Mouse (Mus musculus): ENCODE results near the gene Oas1g. TPM values are rescaled to one million over a fixed set of nuclear protein-coding genes. Genes with fewer than 3 reads are reported as not detected.
"Not testable (repeated sequence)": the region's sequence is repeated elsewhere in the genome, so short reads cannot be mapped to it uniquely, and the experiment has no call there.

Gene Oas1g
- 6.7 and 30.1 TPM in 2 replicates for polyA plus RNA-seq (2012; rRNA removed)

DNA sequence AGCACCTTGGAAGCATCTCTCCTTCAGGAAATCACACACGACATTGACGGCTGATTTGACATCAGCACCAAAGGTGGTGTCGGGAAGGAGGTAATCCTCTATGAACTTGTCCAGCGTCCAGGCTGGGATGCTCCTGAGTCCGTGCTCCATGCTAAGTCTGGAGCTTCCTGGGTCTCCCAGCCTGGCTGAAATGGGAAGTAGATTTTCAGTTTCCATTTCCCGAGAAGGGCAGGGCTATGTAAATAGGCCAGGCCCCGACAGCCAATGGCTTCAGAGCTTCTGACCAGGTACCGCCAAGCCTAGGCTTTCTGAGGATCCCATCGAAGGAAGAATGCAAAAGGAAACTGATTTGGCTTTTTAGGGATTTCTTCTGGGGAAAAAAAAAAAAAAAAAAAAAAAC is at the start of gene Oas1g:
TSS of gene Oas1g (minus strand) at position 201 of the 400 bp plus-strand sequence.
- Histone ChIP-seq H3K4me1 (ENCODE audit: control insufficient read depth, insufficient read depth, insufficient read length, low read length) (peaks cover 12% of the 10 kb centered on the region; the same call in 1 of the 2 replicates), H3K27ac (ENCODE audit: insufficient read depth, low read depth, low read length) (peak within 1 kb of the TSS; percentile 77), H3K4me3 (ENCODE audit: low read depth, low read length) (peak within 1 kb of the TSS; percentile 64)
- 2% methylated on average over 6 of the region's 9 CpGs for WGBS
- not testable (repeated sequence) for H3K27me3 ChIP-seq (ENCODE audit: control insufficient read depth, insufficient read depth, low read length); H3K36me3 ChIP-seq (ENCODE audit: control insufficient read depth, insufficient read depth, low read length)

DNA sequence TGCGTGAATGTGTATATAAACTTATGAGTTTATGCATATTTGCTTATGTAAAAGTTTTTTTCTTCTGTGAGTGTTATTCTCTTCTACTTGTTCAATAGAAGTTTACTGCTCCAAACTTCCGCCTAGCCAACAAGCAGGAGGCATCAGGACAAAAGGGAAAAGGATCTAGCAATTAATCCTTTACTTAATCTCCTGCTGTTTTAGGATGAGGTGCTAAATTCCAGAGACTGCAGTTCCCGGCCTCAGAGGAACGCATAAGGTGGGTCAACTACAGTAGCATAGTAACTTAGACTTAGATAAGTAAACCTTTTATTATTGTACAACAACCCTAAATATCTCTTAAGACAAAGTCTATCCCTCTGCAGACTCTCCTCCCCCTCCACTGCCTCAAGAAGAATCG is 46.6 kb upstream of the Oas1g start:
- no peak for TF ChIP-seq POLR2A (IDR thresholded peaks at IDR 0.05; ENCODE audit: low read depth, low read length)
- peaks cover 2% of the 10 kb centered on the region; the same call in 1 of the 2 replicates for H3K4me1 ChIP-seq (ENCODE audit: control insufficient read depth, insufficient read depth, insufficient read length, low read length)
- H3K27me3 ChIP-seq (ENCODE audit: control insufficient read depth, insufficient read depth, low read length) = no peaks in the 10 kb centered on the region
- no peaks in the 10 kb centered on the region for H3K36me3 ChIP-seq (ENCODE audit: control insufficient read depth, insufficient read depth, low read length)
- WGBS = 53% methylated on average over 5 of the region's 5 CpGs
- H3K27ac ChIP-seq (ENCODE audit: insufficient read depth, low read depth, low read length) = no peak overlapping the region
- H3K4me3 ChIP-seq (ENCODE audit: low read depth, low read length) = no peak overlapping the region

DNA sequence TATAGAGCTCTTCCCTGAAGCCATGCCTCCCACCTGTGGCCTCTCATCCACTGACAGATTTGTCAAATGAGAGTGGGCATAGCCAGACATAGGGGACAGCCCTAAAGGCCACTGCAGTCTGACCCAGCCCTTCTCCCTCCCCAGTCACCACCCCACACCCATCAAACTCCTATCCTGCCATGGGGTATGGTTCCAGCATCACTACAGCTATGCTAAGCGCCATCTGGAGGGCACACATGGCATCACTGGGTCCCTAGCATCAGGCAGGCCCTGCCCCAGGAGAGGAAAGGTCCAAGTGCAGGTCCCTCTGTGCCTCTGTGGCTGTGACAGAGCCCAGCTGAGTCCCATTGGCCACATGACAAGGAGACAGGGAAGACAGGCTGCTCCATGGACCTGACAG is 39.6 kb upstream of the Oas1g start:
- 21% methylated on average over 1 of the region's 1 CpGs for WGBS
- H3K4me3 ChIP-seq (ENCODE audit: low read depth, low read length) = no peak overlapping the region
- TF ChIP-seq POLR2A (IDR thresholded peaks at IDR 0.05; ENCODE audit: low read depth, low read length) (no peak), CTCF (IDR thresholded peaks at IDR 0.05; ENCODE audit: extremely low read depth, insufficient read length, insufficient replicate concordance, low read depth, low read length) (peak; percentile 47; the same call in 1 of the 2 replicates)
- no peaks in the 10 kb centered on the region for H3K27me3 ChIP-seq (ENCODE audit: control insufficient read depth, insufficient read depth, low read length)
- peaks cover 11% of the 10 kb centered on the region; the same call in 1 of the 2 replicates for H3K4me1 ChIP-seq (ENCODE audit: control insufficient read depth, insufficient read depth, insufficient read length, low read length)
- no peaks in the 10 kb centered on the region for H3K36me3 ChIP-seq (ENCODE audit: control insufficient read depth, insufficient read depth, low read length)
- no peak overlapping the region for H3K27ac ChIP-seq (ENCODE audit: insufficient read depth, low read depth, low read length)

- peaks cover 11% of the 10 kb centered on the region; the same call in 1 of the 2 replicates for H3K4me1 ChIP-seq (ENCODE audit: control insufficient read depth, insufficient read depth, insufficient read length, low read length)
- 65% methylated on average over 2 of the region's 2 CpGs for WGBS
- not testable (repeated sequence) for H3K36me3 ChIP-seq (ENCODE audit: control insufficient read depth, insufficient read depth, low read length); H3K27me3 ChIP-seq (ENCODE audit: control insufficient read depth, insufficient read depth, low read length); H3K4me3 ChIP-seq (ENCODE audit: low read depth, low read length); H3K27ac ChIP-seq (ENCODE audit: insufficient read depth, low read depth, low read length)
Observed at GRCm38 (mm10) chr5:120926311-120926710, 38.9 kb upstream of the Oas1g start.

DNA sequence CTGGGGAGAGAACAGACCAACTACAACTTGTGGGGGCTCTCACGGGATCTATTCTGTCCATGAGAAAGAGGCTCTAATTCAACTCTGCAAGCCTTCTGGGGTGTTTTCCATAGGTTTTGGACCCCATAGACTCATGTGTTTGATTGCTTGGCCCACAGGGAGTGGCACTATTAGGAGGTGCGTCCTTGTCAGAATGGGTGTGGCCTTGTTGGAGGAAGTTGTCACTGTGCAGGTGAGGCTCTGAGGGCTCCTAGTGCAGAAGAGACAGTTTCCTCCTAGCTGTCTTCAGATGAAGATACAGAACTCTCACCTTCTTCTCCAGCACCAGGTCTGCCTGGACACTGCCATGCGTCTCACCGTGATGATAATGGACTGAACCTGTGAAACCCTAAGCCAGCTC is 37.1 kb upstream of the Oas1g start:
- H3K36me3 ChIP-seq (ENCODE audit: control insufficient read depth, insufficient read depth, low read length) = not testable (repeated sequence)
- WGBS = 20% methylated on average over 4 of the region's 4 CpGs

GRCm38 (mm10) chr5:120923969-120924368 is 36.6 kb upstream of the Oas1g start:
- TF ChIP-seq POLR2A (IDR thresholded peaks at IDR 0.05; ENCODE audit: low read depth, low read length) (no peak), CTCF (IDR thresholded peaks at IDR 0.05; ENCODE audit: extremely low read depth, insufficient read length, insufficient replicate concordance, low read depth, low read length) (no peak)
- Histone ChIP-seq H3K27ac (ENCODE audit: insufficient read depth, low read depth, low read length) (peak overlapping the region; percentile 75), H3K4me3 (ENCODE audit: low read depth, low read length) (no peak overlapping the region)

More for the DNA sequence above, 37.1 kb upstream of the Oas1g start:
- H3K4me3 ChIP-seq (ENCODE audit: low read depth, low read length); H3K27me3 ChIP-seq (ENCODE audit: control insufficient read depth, insufficient read depth, low read length): not testable (repeated sequence)
- peak overlapping the region; percentile 75 for H3K27ac ChIP-seq (ENCODE audit: insufficient read depth, low read depth, low read length)
- peaks cover 11% of the 10 kb centered on the region; the same call in 1 of the 2 replicates for H3K4me1 ChIP-seq (ENCODE audit: control insufficient read depth, insufficient read depth, insufficient read length, low read length)

GRCm38 (mm10) chr5:120920296-120920695 is 32.9 kb upstream of the Oas1g start:
- TF ChIP-seq CTCF (IDR thresholded peaks at IDR 0.05; ENCODE audit: extremely low read depth, insufficient read length, insufficient replicate concordance, low read depth, low read length) = no peak
- no peak for TF ChIP-seq POLR2A (IDR thresholded peaks at IDR 0.05; ENCODE audit: low read depth, low read length)
- Histone ChIP-seq H3K4me3 (ENCODE audit: low read depth, low read length) (no peak overlapping the region), H3K4me1 (ENCODE audit: control insufficient read depth, insufficient read depth, insufficient read length, low read length) (peaks cover 9% of the 10 kb centered on the region; the same call in 1 of the 2 replicates), H3K36me3 (ENCODE audit: control insufficient read depth, insufficient read depth, low read length) (no peaks in the 10 kb centered on the region), H3K27ac (ENCODE audit: insufficient read depth, low read depth, low read length) (no peak overlapping the region), H3K27me3 (ENCODE audit: control insufficient read depth, insufficient read depth, low read length) (no peaks in the 10 kb centered on the region)
- WGBS = 82% methylated on average over 3 of the region's 3 CpGs

More at GRCm38 (mm10) chr5:120923969-120924368, 36.6 kb upstream of the Oas1g start:
- Histone ChIP-seq H3K27me3 (ENCODE audit: control insufficient read depth, insufficient read depth, low read length) (no peaks in the 10 kb centered on the region), H3K4me1 (ENCODE audit: control insufficient read depth, insufficient read depth, insufficient read length, low read length) (peaks cover 9% of the 10 kb centered on the region; the same call in 1 of the 2 replicates), H3K36me3 (ENCODE audit: control insufficient read depth, insufficient read depth, low read length) (no peaks in the 10 kb centered on the region)
- 21% methylated on average over 4 of the region's 4 CpGs for WGBS

- H3K36me3 ChIP-seq (ENCODE audit: control insufficient read depth, insufficient read depth, low read length); H3K4me3 ChIP-seq (ENCODE audit: low read depth, low read length); H3K27me3 ChIP-seq (ENCODE audit: control insufficient read depth, insufficient read depth, low read length); H3K4me1 ChIP-seq (ENCODE audit: control insufficient read depth, insufficient read depth, insufficient read length, low read length); H3K27ac ChIP-seq (ENCODE audit: insufficient read depth, low read depth, low read length): not testable (repeated sequence)
- WGBS = 68% methylated on average over 2 of the region's 2 CpGs
Observed at GRCm38 (mm10) chr5:120919156-120919935, 31.9 kb upstream of the Oas1g start.

- WGBS = 42% methylated on average over 8 of the region's 8 CpGs
- not testable (repeated sequence) for H3K27ac ChIP-seq (ENCODE audit: insufficient read depth, low read depth, low read length); H3K27me3 ChIP-seq (ENCODE audit: control insufficient read depth, insufficient read depth, low read length); H3K4me1 ChIP-seq (ENCODE audit: control insufficient read depth, insufficient read depth, insufficient read length, low read length); H3K4me3 ChIP-seq (ENCODE audit: low read depth, low read length); H3K36me3 ChIP-seq (ENCODE audit: control insufficient read depth, insufficient read depth, low read length)
Observed at GRCm38 (mm10) chr5:120914204-120914603, 26.8 kb upstream of the Oas1g start, which contains the start of gene Oas1d. Oas1d (plus strand) TSS chr5:120914536.

All from small intestine, adult 2 months (tissue).